Mouse (Mus musculus) ZHBTc4 (cell line): ENCODE measurements around the gene Rnf152.

Experiments used
- DNase-seq: peaks from one replicate; pipeline ENCODE4 v3.0.0-alpha.2; 2011; ENCODE audit warnings: low read depth, low spot score

Gene Rnf152

DNA sequence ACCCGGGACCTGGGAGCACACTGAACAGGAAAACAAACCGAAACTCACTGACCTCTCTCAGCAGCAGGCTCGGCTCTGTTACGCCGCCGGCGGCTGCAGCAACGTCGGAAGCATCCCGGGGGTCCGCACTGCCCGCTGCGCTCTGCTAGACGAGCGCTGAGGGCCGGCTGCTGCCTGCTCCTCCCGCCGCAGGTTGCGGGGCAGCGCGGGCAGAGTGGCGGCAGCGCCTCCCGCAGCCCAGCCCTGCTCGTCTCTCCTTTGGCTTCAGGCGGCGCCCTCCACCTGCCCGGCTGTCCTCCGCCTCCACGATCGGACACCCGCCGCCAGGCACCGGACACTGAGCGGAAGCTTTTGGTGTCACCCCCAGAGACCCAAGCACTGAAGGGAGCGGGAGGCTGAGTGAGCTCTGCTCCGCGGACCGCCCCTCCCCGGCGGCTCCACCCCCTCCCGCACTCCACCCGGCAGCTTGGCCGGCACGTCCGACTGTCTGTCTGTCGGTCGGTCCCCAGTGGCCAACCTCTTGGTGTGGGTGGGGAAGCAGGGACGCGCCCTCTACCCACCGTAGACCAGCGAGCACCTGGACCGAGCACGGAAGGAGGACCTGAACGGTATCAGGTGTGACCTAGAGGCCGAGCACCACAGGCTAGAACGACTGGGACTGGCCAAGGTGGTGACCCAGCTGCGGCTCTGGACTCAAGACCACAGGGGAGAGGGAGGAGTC is at the start of gene Rnf152:
Rnf152 (minus strand) TSS at position 420 of the 721 bp plus-strand sequence.
- DNase-seq: peak; percentile 68

- no peak for DNase-seq
These were observed 46.3 kb upstream of the Rnf152 start for GRCm38 (mm10) chr1:105402853-105403252.

DNA sequence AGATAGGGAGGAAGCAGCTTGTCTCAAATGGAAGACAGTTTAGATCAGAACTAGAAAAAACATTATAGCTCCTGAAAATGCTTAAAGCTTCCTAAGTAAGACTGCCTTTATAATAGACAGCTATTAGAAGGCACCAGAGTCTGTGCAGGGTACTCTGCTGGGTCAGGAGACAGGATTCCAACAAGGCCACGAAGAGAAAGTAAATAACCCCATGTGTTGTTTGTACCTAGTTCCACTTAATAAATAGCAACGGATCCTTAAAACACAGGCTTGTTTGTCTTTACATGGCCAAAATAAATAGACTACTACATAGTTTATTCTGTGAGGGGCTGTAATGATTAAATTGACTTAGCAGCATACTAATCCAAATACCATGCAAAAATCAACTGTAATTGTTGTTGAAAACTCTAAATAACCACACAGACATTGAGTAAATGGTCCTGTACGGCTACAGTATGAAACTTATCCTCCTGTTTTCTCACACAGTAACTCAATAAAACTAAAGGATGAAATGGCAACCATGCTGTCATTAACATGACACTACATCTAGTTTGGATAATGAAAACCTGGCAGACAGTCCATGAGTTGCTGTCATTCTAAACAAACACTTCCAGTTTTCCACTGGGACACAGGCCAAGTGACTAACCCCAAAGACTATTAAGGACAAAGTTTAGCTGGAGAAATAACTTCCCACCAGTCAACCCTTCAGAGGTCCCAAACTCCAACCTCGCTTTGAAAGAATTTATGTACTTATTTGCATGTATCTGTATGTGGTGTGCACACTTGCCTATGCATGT is 27.8 kb upstream of the Rnf152 start:
- DNase-seq: no peak

DNA sequence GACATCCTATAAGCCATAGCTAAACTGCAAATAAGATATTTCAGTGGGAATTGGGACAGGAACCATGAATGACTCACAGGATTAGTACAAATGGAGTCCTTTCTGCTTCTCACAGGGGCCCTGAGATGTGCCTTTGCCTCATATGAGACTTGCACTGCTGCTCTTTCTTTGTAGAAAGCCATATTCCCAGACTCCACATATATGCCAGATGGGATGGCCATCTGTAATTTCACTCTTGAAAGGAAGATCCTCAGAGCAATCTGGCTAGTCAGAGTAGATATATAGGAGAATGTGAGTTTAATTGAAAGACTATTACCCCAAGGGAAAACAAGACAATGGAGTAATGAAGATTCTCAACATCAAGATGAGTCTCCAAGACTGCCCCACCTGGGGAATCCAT is 21.0 kb upstream of the Rnf152 start:
- DNase-seq: no peak

GRCm38 (mm10) chr1:105374618-105375017 is 18.1 kb upstream of the Rnf152 start:
- no peak for DNase-seq

DNA sequence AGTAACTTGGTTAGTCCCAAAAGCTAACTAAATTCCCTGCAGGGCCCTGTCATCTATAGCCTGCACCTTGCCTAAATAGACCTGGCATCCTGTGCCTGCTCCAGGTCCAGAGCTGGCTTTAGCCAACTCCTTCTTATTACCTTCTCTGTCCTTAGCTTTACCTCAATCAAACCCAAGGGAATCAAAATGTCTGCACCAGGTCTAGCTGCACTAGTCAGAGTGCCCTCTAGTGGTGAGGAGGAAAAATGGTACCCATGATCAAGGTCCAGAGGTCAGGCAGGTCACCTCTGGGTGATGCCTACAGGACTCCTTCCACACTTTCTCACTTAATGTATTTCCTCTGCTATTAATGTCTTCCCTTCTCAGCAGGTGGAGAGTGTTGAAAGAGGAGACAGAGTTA is 6.2 kb upstream of the Rnf152 start:
- DNase-seq: peak; percentile 58

DNA sequence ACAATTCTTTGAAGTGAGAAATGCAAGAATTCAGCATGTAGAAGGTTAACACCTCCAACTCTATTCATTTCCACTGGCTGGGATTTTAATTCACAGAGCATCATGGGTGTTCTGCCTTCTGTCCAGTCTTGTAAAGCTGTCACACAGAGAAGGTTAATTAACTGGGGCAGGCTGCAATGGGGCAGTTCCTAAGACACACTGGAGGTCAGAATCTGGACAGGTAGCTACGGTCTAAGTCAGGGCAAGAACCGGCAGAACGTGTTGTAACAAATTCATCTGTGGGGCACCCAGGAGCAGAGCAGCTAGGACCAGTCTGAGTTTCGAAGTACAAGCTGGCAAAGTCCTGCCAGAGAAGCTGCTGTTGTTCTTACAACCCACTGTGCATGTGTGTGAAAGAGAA is 2.4 kb upstream of the Rnf152 start:
- no peak for DNase-seq

- peak; percentile 50 for DNase-seq
These were observed 610 bp downstream of the Rnf152 start for GRCm38 (mm10) chr1:105355910-105356290.

DNA sequence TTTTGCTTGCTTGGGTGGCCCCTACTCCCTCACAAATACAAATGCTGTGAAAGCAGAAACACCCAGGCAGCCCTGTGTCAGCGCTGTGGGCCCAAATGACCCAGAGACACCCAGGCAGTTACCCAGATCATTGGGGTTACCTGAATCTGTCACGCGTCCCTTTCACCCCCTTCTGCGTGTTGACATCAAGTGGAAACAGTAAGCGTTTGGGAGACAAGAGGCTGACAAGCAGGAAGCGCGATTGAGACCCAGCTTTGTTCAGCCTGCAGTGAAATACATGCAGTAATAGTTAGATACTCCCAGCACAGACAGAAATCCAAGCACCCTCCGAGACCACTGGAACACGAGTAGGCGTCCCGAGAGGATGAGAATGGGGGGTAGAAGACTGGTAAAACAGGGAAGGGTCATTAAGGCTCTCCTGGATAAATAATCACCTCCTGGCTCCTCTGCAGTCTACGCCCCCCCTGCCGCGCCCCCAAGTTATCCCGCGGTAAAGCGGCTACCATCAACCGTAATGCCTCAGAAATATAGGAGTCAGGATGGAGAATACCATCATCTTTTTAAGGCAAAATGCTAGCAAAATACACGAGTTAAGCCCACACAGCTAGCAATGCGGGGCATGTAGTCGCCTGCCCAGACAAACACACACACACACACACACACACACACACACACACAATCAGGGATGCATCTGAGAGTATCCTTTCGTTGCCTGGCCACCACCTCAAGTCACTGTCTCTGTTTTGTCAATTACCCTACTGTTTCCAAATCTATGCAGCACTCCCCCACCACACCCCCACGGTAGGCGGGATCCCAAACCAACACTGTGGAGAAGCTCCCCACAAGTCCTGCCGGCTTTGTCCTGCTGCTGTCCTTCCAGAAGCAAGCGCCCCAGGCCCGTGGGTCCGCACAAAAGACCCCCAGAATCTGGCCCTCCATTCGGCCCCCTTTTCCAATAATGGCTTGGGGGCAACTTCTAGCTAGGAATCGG is 1.3 kb downstream of the Rnf152 start:
- DNase-seq: peak; percentile 24

DNA sequence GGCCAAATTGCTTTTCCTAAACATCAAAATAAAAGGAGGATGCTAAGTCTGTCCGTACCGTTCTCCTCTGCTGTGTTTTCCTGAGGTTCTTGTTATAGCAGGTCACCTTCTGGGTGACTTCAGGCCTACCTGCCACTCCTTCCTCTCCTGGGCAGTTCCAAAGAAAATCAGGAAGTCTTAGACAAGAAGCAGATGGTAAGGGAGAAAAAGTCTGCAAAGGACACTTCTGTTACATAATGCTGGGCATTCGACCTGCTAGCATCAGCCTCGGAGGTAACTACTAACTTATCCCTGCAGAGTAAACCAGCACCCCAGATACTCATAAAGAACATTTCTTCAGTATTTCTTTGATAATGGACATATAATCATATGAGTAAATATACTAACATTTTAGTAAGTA is 4.7 kb downstream of the Rnf152 start:
- DNase-seq: no peak

DNA sequence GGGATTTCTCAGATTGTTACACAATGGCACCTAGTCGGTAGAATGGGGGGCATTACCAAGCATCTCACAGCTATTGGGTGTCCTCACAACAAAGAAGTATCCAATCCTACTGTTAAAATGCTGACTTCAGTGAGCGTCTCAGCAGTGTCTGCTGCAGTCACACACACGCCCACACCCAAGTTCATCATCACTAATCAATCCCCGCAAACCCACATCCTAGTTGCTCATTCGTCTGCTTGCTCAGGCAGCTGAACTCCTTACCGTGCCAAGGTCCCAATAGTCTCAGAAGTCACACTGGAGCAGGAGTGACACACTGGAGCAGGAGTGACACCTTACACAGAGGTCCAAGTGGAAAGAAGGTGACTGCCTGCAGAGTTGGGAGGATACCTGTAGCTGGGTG is 14.2 kb downstream of the Rnf152 start:
- DNase-seq: no peak

DNA sequence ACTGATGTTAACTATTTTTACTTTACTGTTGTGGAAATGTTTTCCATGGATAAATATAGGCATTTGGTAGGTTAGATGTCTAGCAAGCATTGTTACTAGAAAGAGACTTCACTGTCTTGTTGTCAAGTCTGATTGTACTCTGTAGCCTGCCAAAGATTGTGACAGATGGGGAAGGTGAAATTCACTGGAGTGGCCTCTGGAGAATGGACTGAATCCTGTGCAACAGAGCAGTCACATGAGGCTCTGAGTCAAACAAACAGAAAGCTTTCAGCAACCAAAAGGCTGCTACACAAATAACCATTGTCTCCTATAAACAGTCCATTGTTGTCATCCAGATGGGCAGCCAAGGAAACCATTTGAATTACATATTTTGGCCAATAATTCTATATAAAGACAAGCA is 15.6 kb downstream of the Rnf152 start:
- no peak for DNase-seq

DNA sequence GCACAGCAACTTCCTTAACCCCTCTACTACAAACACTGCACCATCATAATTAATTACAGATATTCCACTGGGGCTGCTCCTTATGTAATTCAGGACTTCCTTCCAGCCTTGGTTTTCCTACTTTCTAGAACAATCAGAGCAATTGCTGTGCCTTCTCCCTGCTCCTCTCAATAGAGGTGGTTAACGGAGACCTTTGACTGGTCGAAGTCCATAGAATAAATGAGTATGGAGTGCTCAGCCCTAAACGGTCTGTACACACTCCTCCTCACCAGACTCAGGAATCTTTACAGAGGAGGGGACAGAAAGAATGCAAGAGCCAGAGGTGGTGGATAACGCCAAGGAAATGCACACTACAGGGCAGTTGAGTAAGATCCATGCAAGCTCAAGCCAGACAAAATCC is 19.1 kb downstream of the Rnf152 start:
- no peak for DNase-seq

DNA sequence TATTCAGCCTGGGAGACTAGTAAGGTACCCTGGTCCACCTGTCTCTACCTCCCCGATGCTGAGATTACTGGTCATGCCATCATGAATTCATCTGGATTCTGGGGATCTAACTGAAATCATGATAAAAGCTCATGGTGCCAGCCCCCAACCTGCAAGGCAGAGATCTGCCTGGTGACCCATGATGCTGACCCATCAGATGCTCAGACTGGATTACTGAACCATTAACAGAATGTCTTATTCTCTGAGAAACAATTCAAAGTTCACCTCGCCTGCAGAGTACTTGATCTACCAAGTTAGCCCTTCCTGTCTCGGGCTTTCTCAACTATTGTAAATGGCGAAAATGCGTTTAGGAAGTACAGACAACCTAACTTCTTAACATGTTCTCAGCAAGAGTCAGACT is 20.4 kb downstream of the Rnf152 start:
- DNase-seq: no peak

GRCm38 (mm10) chr1:105332087-105332731 is 24.3 kb downstream of the Rnf152 start:
- DNase-seq: no peak

DNA sequence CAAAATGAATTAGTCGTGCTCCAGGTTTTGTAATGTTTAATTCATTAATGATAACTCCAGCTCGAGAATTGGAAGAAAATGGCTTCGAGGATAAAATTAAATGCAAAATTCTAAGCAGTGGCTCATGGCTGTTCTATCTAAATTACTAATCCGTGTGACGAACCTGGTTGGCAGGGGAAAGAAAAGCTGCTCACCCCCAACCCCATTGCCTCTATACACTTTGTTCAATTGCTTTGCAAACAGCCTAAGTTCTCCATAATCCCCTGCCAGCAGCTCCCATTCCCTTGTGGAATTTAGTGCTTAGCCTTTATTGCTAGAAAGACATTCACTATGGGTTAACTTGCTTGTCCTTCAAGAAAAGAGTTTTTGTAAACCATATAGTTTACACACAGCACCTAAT is 24.9 kb downstream of the Rnf152 start:
- DNase-seq: no peak

DNA sequence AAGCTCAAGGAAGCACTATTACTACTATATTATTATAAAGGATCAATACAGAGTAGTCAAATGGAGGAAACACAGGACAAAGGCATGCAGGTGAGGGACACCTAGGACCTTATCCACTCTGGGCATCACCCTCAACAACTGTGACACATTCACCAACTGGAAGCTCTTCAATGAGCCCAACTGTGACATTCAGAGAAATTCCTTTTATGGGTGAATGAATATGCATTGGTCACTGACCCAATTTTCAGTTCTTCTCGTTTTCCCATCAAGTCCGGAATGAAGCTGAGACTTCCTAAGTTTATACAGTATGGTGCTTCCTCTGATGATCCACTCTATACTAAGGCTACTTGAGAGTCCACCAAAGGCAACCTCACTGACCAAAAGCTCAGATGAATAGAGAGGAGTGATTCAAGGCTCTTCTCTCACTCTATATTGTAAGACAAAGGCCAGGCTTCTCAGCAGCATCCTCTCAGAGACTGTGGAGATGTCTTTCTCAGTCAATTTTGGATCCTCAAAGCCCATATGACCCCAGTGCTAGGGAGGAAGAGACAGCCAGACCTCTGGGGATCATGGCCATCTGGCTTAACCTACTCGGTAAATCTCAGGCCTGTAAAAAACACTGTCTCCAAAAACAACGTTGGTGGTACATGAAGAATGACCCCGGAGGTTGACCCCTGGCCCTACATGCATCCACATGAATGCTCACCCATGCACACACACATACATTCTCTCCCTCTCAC is 25.8 kb downstream of the Rnf152 start:
- DNase-seq: no peak

GRCm38 (mm10) chr1:105327789-105328188 is 28.7 kb downstream of the Rnf152 start:
- no peak for DNase-seq

DNA sequence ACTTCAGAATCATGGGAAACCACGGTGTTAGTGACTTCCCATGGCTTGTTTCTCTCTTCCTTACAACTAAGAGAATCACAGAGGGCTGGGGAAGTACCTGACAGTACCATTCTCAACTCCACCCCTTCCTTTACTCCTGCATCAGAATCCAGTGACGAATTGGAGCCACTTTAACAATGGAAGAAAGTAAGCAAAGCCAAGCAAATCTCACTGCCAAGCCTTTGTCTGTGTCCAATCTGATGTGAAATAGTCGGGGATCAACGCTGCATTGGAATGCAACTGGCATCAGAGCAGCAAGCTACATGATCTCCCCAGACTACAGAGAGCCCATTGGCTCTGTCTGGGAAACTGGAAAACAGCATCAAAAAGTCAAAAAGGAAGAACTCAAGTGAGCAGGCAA is 31.9 kb downstream of the Rnf152 start:
- DNase-seq: no peak

- DNase-seq: no peak
These were observed 42.3 kb downstream of the Rnf152 start for GRCm38 (mm10) chr1:105314010-105314800.
